Comparison of ENCODE assay signal across 15 mouse cellular contexts in the genomic region with DNA sequence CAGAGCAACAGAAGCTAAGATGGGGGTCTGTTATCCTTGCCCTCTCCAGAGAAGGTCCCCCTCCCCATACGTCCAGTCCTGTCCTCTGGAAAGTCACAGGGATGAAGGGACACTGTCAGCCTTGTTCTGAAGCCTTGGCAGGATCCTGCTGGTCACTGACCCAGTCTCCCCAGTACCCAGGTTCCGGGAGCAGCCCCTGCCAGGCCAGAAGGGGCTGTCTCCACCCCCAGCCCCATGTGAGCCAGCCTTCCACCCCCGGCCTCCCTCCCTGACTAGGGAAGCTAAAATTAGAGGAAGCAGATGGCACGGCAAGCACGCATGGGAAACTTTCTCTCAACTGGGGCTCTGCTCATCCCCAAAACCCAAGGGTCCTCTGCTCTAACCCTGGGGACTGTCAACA. TPM values are rescaled to one million over a fixed set of nuclear protein-coding genes. Genes with fewer than 3 reads are reported as not detected.
A peak's percentile ranks its signal among the peaks of the same experiment; 100 is the strongest.
DNase-seq lines count a peak whose midpoint lies in the region; ATAC-seq and TF ChIP-seq lines count a peak whose summit lies in the region.
"Had no signal": no experiment of that assay in that cellular context is flagged by ENCODE, and none has a peak within 500 bp of the region (broad histone marks: within the 10 kb centered on the region; RNA-seq: fewer than 3 reads in every experiment).

No protein-coding gene starts in this region.

- DNase-seq in forebrain, embryonic 10.5 days (ENCODE audit: extremely low spot score, low spot score) = no peak
- no peak for DNase-seq in thymus, postnatal 14 days
- no peak for DNase-seq in retina, embryonic 14.5 days (ENCODE audit: low spot score)
- DNase-seq: adrenal gland, adult 2 months; B cell, adult 2 months; kidney, postnatal 25 days; lung, postnatal 10 days; thymus, adult 18-20 months had no signal

- no peak for TF ChIP-seq POLR2A in olfactory bulb, adult 2 months (IDR thresholded peaks at IDR 0.05; ENCODE audit: insufficient read depth, low read depth, low read length)

- H3K36me3 ChIP-seq in forebrain, embryonic 16.5 days (ENCODE audit: control insufficient read depth, insufficient read depth) = peaks cover under 1% of the 10 kb centered on the region
- H3K36me3 ChIP-seq in forebrain, embryonic 10.5 days (replicated peaks) = peaks cover 53% of the 10 kb centered on the region
- H3K36me3 ChIP-seq in intestine, embryonic 15.5 days = peaks cover 3% of the 10 kb centered on the region; the same call in 1 of the 2 replicates
- 0 out of 2 replicates have a peak, but pooled peaks cover 2% of the 10 kb centered on the region for H3K36me3 ChIP-seq in intestine, embryonic 16.5 days (ENCODE audit: control insufficient read depth, insufficient read depth, low read length)

- no peak for TF ChIP-seq CTCF in olfactory bulb, adult 2 months (IDR thresholded peaks at IDR 0.05; ENCODE audit: insufficient read depth, low read depth, low read length)

- peak overlapping the region; percentile 14; the same call in 1 of the 2 replicates for H3K27ac ChIP-seq in forebrain, embryonic 16.5 days (ENCODE audit: low read length)
- H3K27ac ChIP-seq in forebrain, embryonic 10.5 days = no peak overlapping the region
- H3K27ac ChIP-seq in intestine, embryonic 15.5 days = peak overlapping the region; percentile 9; the same call in 1 of the 2 replicates
- H3K27ac ChIP-seq in intestine, embryonic 16.5 days (ENCODE audit: low read length) = no peak overlapping the region
- peak overlapping the region; percentile 86 for H3K27ac ChIP-seq in olfactory bulb, adult 2 months (ENCODE audit: insufficient read depth, low read depth, low read length)

- 59% methylated on average over 5 of the region's 5 CpGs for WGBS in forebrain, embryonic 16.5 days
- WGBS in forebrain, embryonic 10.5 days = 88% methylated on average over 5 of the region's 5 CpGs
- WGBS in intestine, embryonic 15.5 days = 84% methylated on average over 5 of the region's 5 CpGs
- 73% methylated on average over 5 of the region's 5 CpGs for WGBS in intestine, embryonic 16.5 days
- WGBS in olfactory bulb, adult 2 months = 12% methylated on average over 5 of the region's 5 CpGs

- no peak for ATAC-seq in forebrain, embryonic 16.5 days
- ATAC-seq in intestine, embryonic 15.5 days = no peak
- ATAC-seq in intestine, embryonic 16.5 days = no peak
- peak; percentile 71 for ATAC-seq in frontal cortex, adult (ENCODE audit: low TSS enrichment)
- ATAC-seq: inflammation-experienced regulatory T-cells, adult 6 months; midbrain, embryonic 16.5 days had no signal

- H3K27me3 ChIP-seq in forebrain, embryonic 16.5 days (replicated peaks; ENCODE audit: control insufficient read depth, insufficient read depth, low read length) = no peaks in the 10 kb centered on the region
- no peaks in the 10 kb centered on the region for H3K27me3 ChIP-seq in forebrain, embryonic 10.5 days (ENCODE audit: poor library complexity, severe bottlenecking)
- no peaks in the 10 kb centered on the region for H3K27me3 ChIP-seq in intestine, embryonic 15.5 days (replicated peaks)
- H3K27me3 ChIP-seq in intestine, embryonic 16.5 days (replicated peaks; ENCODE audit: control insufficient read depth, insufficient read depth, low read length) = no peaks in the 10 kb centered on the region

- H3K4me2 ChIP-seq in forebrain, embryonic 16.5 days (ENCODE audit: low read length) = no peak overlapping the region
- H3K4me2 ChIP-seq in intestine, embryonic 15.5 days (replicated peaks) = no peak overlapping the region
- no peak overlapping the region for H3K4me2 ChIP-seq in intestine, embryonic 16.5 days (ENCODE audit: low read depth, low read length)

- H3K4me1 ChIP-seq in forebrain, embryonic 16.5 days (replicated peaks; ENCODE audit: control insufficient read depth, insufficient read depth, low read length) = peaks cover 22% of the 10 kb centered on the region
- H3K4me1 ChIP-seq in forebrain, embryonic 10.5 days = peaks cover 13% of the 10 kb centered on the region
- H3K4me1 ChIP-seq in intestine, embryonic 15.5 days (replicated peaks) = peaks cover 8% of the 10 kb centered on the region
- H3K4me1 ChIP-seq in intestine, embryonic 16.5 days (ENCODE audit: control insufficient read depth, insufficient read depth, low read length) = peaks cover 9% of the 10 kb centered on the region
- peaks cover 62% of the 10 kb centered on the region for H3K4me1 ChIP-seq in olfactory bulb, adult 2 months (ENCODE audit: control insufficient read depth, insufficient read depth, low read length)

- no peak overlapping the region for H3K9ac ChIP-seq in forebrain, embryonic 16.5 days (replicated peaks; ENCODE audit: low read depth, low read length)
- no peak overlapping the region for H3K9ac ChIP-seq in intestine, embryonic 15.5 days
- no peak overlapping the region for H3K9ac ChIP-seq in intestine, embryonic 16.5 days (ENCODE audit: low read depth, low read length)

- H3K9me3 ChIP-seq in forebrain, embryonic 16.5 days (ENCODE audit: control insufficient read depth, low read length) = no peaks in the 10 kb centered on the region
- no peaks in the 10 kb centered on the region for H3K9me3 ChIP-seq in forebrain, embryonic 10.5 days
- no peaks in the 10 kb centered on the region for H3K9me3 ChIP-seq in intestine, embryonic 15.5 days
- no peaks in the 10 kb centered on the region for H3K9me3 ChIP-seq in intestine, embryonic 16.5 days (ENCODE audit: control insufficient read depth, low read length)

- H3K4me3 ChIP-seq in forebrain, embryonic 16.5 days (replicated peaks; ENCODE audit: low read length) = no peak overlapping the region
- H3K4me3 ChIP-seq in forebrain, embryonic 10.5 days = no peak overlapping the region
- no peak overlapping the region for H3K4me3 ChIP-seq in intestine, embryonic 15.5 days (replicated peaks)
- no peak overlapping the region for H3K4me3 ChIP-seq in intestine, embryonic 16.5 days (ENCODE audit: low read length)
- peak overlapping the region; percentile 13; the same call in 1 of the 2 replicates for H3K4me3 ChIP-seq in olfactory bulb, adult 2 months (ENCODE audit: insufficient read depth, low read depth, low read length)

RNA-seq across cellular contexts. Expression of a gene that starts 16.1 kb away (rescaled TPM):
- polyA plus RNA-seq in forebrain, embryonic 16.5 days (2015; fragmentation: Nextera tagmentation; extraction: Ambion mirVana) = 57.4 and 60.4 TPM in 2 replicates
- 11.1 and 12.5 TPM in 2 replicates for polyA plus RNA-seq in forebrain, embryonic 10.5 days (2016; fragmentation: Nextera tagmentation; extraction: Ambion mirVana)
- polyA plus RNA-seq in intestine, embryonic 15.5 days (2015; fragmentation: Nextera tagmentation; extraction: Ambion mirVana) = 11.0 and 13.4 TPM in 2 replicates
- polyA plus RNA-seq in intestine, embryonic 16.5 days (2015; fragmentation: Nextera tagmentation; extraction: Ambion mirVana) = 7.9 and 8.1 TPM in 2 replicates
- 113 TPM in 1 of 2 replicates, not detected in the other for polyA plus RNA-seq in olfactory bulb, adult 2 months (2012; ENCODE audit: insufficient read depth, insufficient read length, low replicate concordance, missing spikeins)

RNA-seq across cellular contexts. Expression of a gene that starts 39.0 kb away (rescaled TPM):
- 0.63 and 1.3 TPM in 2 replicates for polyA plus RNA-seq in forebrain, embryonic 16.5 days (2015; fragmentation: Nextera tagmentation; extraction: Ambion mirVana)
- polyA plus RNA-seq in forebrain, embryonic 10.5 days (2016; fragmentation: Nextera tagmentation; extraction: Ambion mirVana) = 0.94 and 1.2 TPM in 2 replicates
- polyA plus RNA-seq in intestine, embryonic 15.5 days (2015; fragmentation: Nextera tagmentation; extraction: Ambion mirVana) = 0.44 and 0.47 TPM in 2 replicates
- polyA plus RNA-seq in intestine, embryonic 16.5 days (2015; fragmentation: Nextera tagmentation; extraction: Ambion mirVana) = 0.39 TPM in 2 replicates
- polyA plus RNA-seq in olfactory bulb, adult 2 months (2012; ENCODE audit: insufficient read depth, insufficient read length, low replicate concordance, missing spikeins) = not detected in 2 replicates

RNA-seq across cellular contexts. Expression of a gene that starts 39.3 kb away (rescaled TPM):
- polyA plus RNA-seq in forebrain, embryonic 16.5 days (2015; fragmentation: Nextera tagmentation; extraction: Ambion mirVana) = 14.8 and 19.5 TPM in 2 replicates
- 112 and 114 TPM in 2 replicates for polyA plus RNA-seq in forebrain, embryonic 10.5 days (2016; fragmentation: Nextera tagmentation; extraction: Ambion mirVana)
- polyA plus RNA-seq in intestine, embryonic 15.5 days (2015; fragmentation: Nextera tagmentation; extraction: Ambion mirVana) = 57.8 and 60.9 TPM in 2 replicates
- 50.4 and 61.7 TPM in 2 replicates for polyA plus RNA-seq in intestine, embryonic 16.5 days (2015; fragmentation: Nextera tagmentation; extraction: Ambion mirVana)
- polyA plus RNA-seq in olfactory bulb, adult 2 months (2012; ENCODE audit: insufficient read depth, insufficient read length, low replicate concordance, missing spikeins) = not detected in 2 replicates

RNA-seq across cellular contexts. Expression of a gene that starts 56.8 kb away (rescaled TPM):
- 164 TPM in 2 replicates for polyA plus RNA-seq in forebrain, embryonic 16.5 days (2015; fragmentation: Nextera tagmentation; extraction: Ambion mirVana)
- polyA plus RNA-seq in forebrain, embryonic 10.5 days (2016; fragmentation: Nextera tagmentation; extraction: Ambion mirVana) = 148 and 158 TPM in 2 replicates
- polyA plus RNA-seq in intestine, embryonic 15.5 days (2015; fragmentation: Nextera tagmentation; extraction: Ambion mirVana) = 115 and 121 TPM in 2 replicates
- polyA plus RNA-seq in intestine, embryonic 16.5 days (2015; fragmentation: Nextera tagmentation; extraction: Ambion mirVana) = 24.6 and 77.1 TPM in 2 replicates
- polyA plus RNA-seq in olfactory bulb, adult 2 months (2012; ENCODE audit: insufficient read depth, insufficient read length, low replicate concordance, missing spikeins) = 203 TPM in 1 of 2 replicates, not detected in the other

Comparison
In these comparisons a context has a peak if more than half of its experiments do, and no peak if none do; other contexts are left out.
1. H3K27ac ChIP-seq: peak in forebrain, embryonic 16.5 days (single experiment), intestine, embryonic 15.5 days (single experiment) and olfactory bulb, adult 2 months (single experiment); none in forebrain, embryonic 10.5 days (single experiment) and intestine, embryonic 16.5 days (single experiment).
2. RNA of a gene that starts 39.3 kb away (polyA plus RNA-seq): 112 to 114 TPM in forebrain, embryonic 10.5 days, 50.4 to 61.7 TPM in intestine, embryonic 16.5 days, 57.8 to 60.9 TPM in intestine, embryonic 15.5 days and 14.8 to 19.5 TPM in forebrain, embryonic 16.5 days; not detected in olfactory bulb, adult 2 months; every median in the first group is over 10 times any median in the second.